Mouse (Mus musculus) intestine, embryonic 14.5 days (tissue): ENCODE data around the gene Glis1. TPM values are rescaled to one million over a fixed set of nuclear protein-coding genes. Genes with fewer than 3 reads are reported as not detected.

Source experiments
- ATAC-seq: fragments of 200-750 bp; cut with Nextera tagmentation; replicated peaks from 2 replicates; pipeline ENCODE4 v1.8.0; 2017; ENCODE audit warnings: low read depth, moderate number of reproducible peaks, moderate TSS enrichment, moderate library complexity; ENCODE audit not compliant: low FRiP score, low TSS enrichment
- DNase-seq: peaks from one replicate; pipeline ENCODE4 v3.0.0-alpha.2; 2018; ENCODE audit warnings: low spot score
- H3K27ac ChIP-seq: fragments of 300-500 bp; sonication (generic); 2 replicates; pipeline ENCODE4 v1.5.1; 2014; ENCODE audit warnings: low read depth, mild to moderate bottlenecking, control low read depth
- H3K27me3 ChIP-seq: fragments of 300-500 bp; sonication (generic); replicated peaks from 2 replicates; pipeline ENCODE4 v1.6.1; 2014; ENCODE audit warnings: low read length, control low read depth; ENCODE audit not compliant: control insufficient read depth, insufficient read depth
- H3K36me3 ChIP-seq: fragments of 300-500 bp; sonication (generic); 2 replicates; pipeline ENCODE4 v1.6.1; 2014; ENCODE audit warnings: low read length, control low read depth; ENCODE audit not compliant: control insufficient read depth, insufficient read depth
- H3K4me1 ChIP-seq: fragments of 300-500 bp; sonication (generic); replicated peaks from 2 replicates; pipeline ENCODE4 v1.6.1; 2014; ENCODE audit warnings: low read length, control low read depth, mixed read lengths; ENCODE audit not compliant: control insufficient read depth, insufficient read depth
- H3K4me2 ChIP-seq: fragments of 300-500 bp; sonication (generic); 2 replicates; pipeline ENCODE4 v1.6.1; 2014; ENCODE audit warnings: low read length
- H3K4me3 ChIP-seq: fragments of 300-500 bp; sonication (generic); 2 replicates; pipeline ENCODE4 v1.5.1; 2014; ENCODE audit warnings: low read depth, low read length, control low read depth, mixed read lengths
- H3K9ac ChIP-seq: fragments of 300-500 bp; sonication (generic); 2 replicates; pipeline ENCODE4 v1.6.1; 2014; ENCODE audit warnings: mild to moderate bottlenecking, low read length
- H3K9me3 ChIP-seq: fragments of 300-500 bp; sonication (generic); 2 replicates; pipeline ENCODE4 v1.6.1; 2016; ENCODE audit warnings: low read length, control low read depth; ENCODE audit not compliant: control insufficient read depth
- WGBS: fragments of 180-500 bp; shearing (Covaris S2); extraction: QIAGEN DNeasy Blood & Tissue Kit; methylation state at CpG from one replicate; pipeline ENCODE4 v1.1.7; 2014; 5-methylcytosine and 5-hydroxymethylcytosine counted together
- polyA plus RNA-seq: library from polyadenylated mRNA; unstranded; fragments of >200 nt; fragmentation: Nextera tagmentation; extraction: Ambion mirVana; gene quantifications from 2 replicates; pipeline ENCODE4 v1.2.1, GENCODE M21; 2014

Gene Glis1
- polyA plus RNA-seq, 1 experiment from 2014 or later: 0.43 TPM

- Histone ChIP-seq H3K4me2 (no peak overlapping the region), H3K27me3 (no peaks in the 10 kb centered on the region), H3K9ac (no peak overlapping the region), H3K4me3 (no peak overlapping the region), H3K4me1 (no peaks in the 10 kb centered on the region), H3K27ac (no peak overlapping the region), H3K9me3 (no peaks in the 10 kb centered on the region), H3K36me3 (no peaks in the 10 kb centered on the region)
- ATAC-seq (no peak), DNase-seq (no peak)
- WGBS: 85% methylated on average over 11 of the region's 11 CpGs
Measured at GRCm38 (mm10) chr4:107580883-107581282, 146.5 kb downstream of the Glis1 start.

- 50% methylated on average over 5 of the region's 5 CpGs for WGBS
- ATAC-seq: no peak
Measured at GRCm38 (mm10) chr4:107586391-107586790, 152.0 kb downstream of the Glis1 start.

GRCm38 (mm10) chr4:107588637-107589036 is 154.2 kb downstream of the Glis1 start:
- ATAC-seq (no peak), DNase-seq (no peak)

More at GRCm38 (mm10) chr4:107586391-107586790, 152.0 kb downstream of the Glis1 start:
- 0 out of 2 replicates have a peak, but pooled peaks cover 6% of the 10 kb centered on the region for H3K4me1 ChIP-seq
- no peaks in the 10 kb centered on the region for H3K36me3 ChIP-seq
- H3K9me3 ChIP-seq: no peaks in the 10 kb centered on the region
- H3K27ac ChIP-seq: no peak overlapping the region
- H3K27me3 ChIP-seq: no peaks in the 10 kb centered on the region
- no peak overlapping the region for H3K9ac ChIP-seq
- H3K4me2 ChIP-seq: no peak overlapping the region
- DNase-seq: no peak
- no peak overlapping the region for H3K4me3 ChIP-seq

GRCm38 (mm10) chr4:107589046-107589445 is 154.7 kb downstream of the Glis1 start:
- Histone ChIP-seq H3K9me3 (no peaks in the 10 kb centered on the region), H3K4me2 (no peak overlapping the region), H3K27ac (no peak overlapping the region), H3K4me1 (0 out of 2 replicates have a peak, but pooled peaks cover 6% of the 10 kb centered on the region), H3K4me3 (no peak overlapping the region), H3K27me3 (no peaks in the 10 kb centered on the region), H3K36me3 (no peaks in the 10 kb centered on the region), H3K9ac (no peak overlapping the region)
- WGBS: 59% methylated on average over 8 of the region's 8 CpGs
- no peak for DNase-seq
- ATAC-seq: no peak

More at GRCm38 (mm10) chr4:107588637-107589036, 154.2 kb downstream of the Glis1 start:
- Histone ChIP-seq H3K9ac (no peak overlapping the region), H3K36me3 (no peaks in the 10 kb centered on the region), H3K4me3 (no peak overlapping the region), H3K9me3 (no peaks in the 10 kb centered on the region), H3K4me1 (0 out of 2 replicates have a peak, but pooled peaks cover 6% of the 10 kb centered on the region), H3K4me2 (no peak overlapping the region), H3K27me3 (no peaks in the 10 kb centered on the region), H3K27ac (no peak overlapping the region)
- 85% methylated on average over 7 of the region's 7 CpGs for WGBS

- no peak for ATAC-seq
- DNase-seq: no peak
- no peak overlapping the region for H3K4me2 ChIP-seq
- no peak overlapping the region for H3K4me3 ChIP-seq
- no peaks in the 10 kb centered on the region for H3K27me3 ChIP-seq
- H3K4me1 ChIP-seq: 0 out of 2 replicates have a peak, but pooled peaks cover 6% of the 10 kb centered on the region
- no peak overlapping the region for H3K9ac ChIP-seq
- H3K36me3 ChIP-seq: no peaks in the 10 kb centered on the region
- WGBS: 35% methylated on average over 14 of the region's 14 CpGs
- no peaks in the 10 kb centered on the region for H3K9me3 ChIP-seq
- H3K27ac ChIP-seq: peak overlapping the region; percentile 43; the same call in 1 of the 2 replicates
Measured at GRCm38 (mm10) chr4:107590805-107591534, 156.6 kb downstream of the Glis1 start.

- no peak overlapping the region for H3K9ac ChIP-seq
- no peaks in the 10 kb centered on the region for H3K9me3 ChIP-seq
- no peaks in the 10 kb centered on the region for H3K27me3 ChIP-seq
- H3K36me3 ChIP-seq: no peaks in the 10 kb centered on the region
- H3K4me2 ChIP-seq: no peak overlapping the region
- H3K4me3 ChIP-seq: no peak overlapping the region
- 87% methylated on average over 4 of the region's 4 CpGs for WGBS
- H3K4me1 ChIP-seq: peaks cover 21% of the 10 kb centered on the region
- ATAC-seq: no peak
- DNase-seq: no peak
- no peak overlapping the region for H3K27ac ChIP-seq
Measured at GRCm38 (mm10) chr4:107593426-107593825, 159.0 kb downstream of the Glis1 start.

GRCm38 (mm10) chr4:107597226-107597897 is 163.0 kb downstream of the Glis1 start:
- H3K27ac ChIP-seq: peak overlapping the region; percentile 51; the same call in 1 of the 2 replicates
- no peak for DNase-seq

GRCm38 (mm10) chr4:107597898-107598580 is 163.6 kb downstream of the Glis1 start:
- peak; percentile 73; the same call in 1 of the 2 replicates for ATAC-seq

More at GRCm38 (mm10) chr4:107597226-107597897, 163.0 kb downstream of the Glis1 start:
- 50% methylated on average over 9 of the region's 9 CpGs for WGBS
- Histone ChIP-seq H3K9ac (no peak overlapping the region), H3K4me2 (peak overlapping the region; percentile 26), H3K27me3 (no peaks in the 10 kb centered on the region), H3K9me3 (no peaks in the 10 kb centered on the region), H3K4me3 (no peak overlapping the region), H3K36me3 (no peaks in the 10 kb centered on the region), H3K4me1 (peaks cover 16% of the 10 kb centered on the region)
- peak; percentile 63 for ATAC-seq

More at GRCm38 (mm10) chr4:107597898-107598580, 163.6 kb downstream of the Glis1 start:
- Histone ChIP-seq H3K9ac (0 out of 2 replicates have a peak overlapping the region, but pooled peaks have one; percentile 7), H3K36me3 (no peaks in the 10 kb centered on the region), H3K4me1 (peaks cover 16% of the 10 kb centered on the region), H3K9me3 (no peaks in the 10 kb centered on the region), H3K4me2 (peak overlapping the region; percentile 26), H3K27me3 (no peaks in the 10 kb centered on the region), H3K27ac (peak overlapping the region; percentile 51; the same call in 1 of the 2 replicates), H3K4me3 (no peak overlapping the region)
- DNase-seq: no peak
- WGBS: 14% methylated on average over 10 of the region's 10 CpGs
